Mouse (Mus musculus): Measurements from ENCODE around the gene Olfr605.

- TF ChIP-seq CTCF (IDR thresholded peaks at IDR 0.05; ENCODE audit: low read depth, low read length) (no peak), POLR2A (IDR thresholded peaks at IDR 0.05; ENCODE audit: extremely low read depth, insufficient read depth, low read length) (no peak)
These were observed at the start of gene Olfr605 for GRCm38 (mm10) chr7:103445339-103445738.
